Mouse (Mus musculus) ovary, postnatal 36 days (tissue): ENCODE measurements around the gene Cnp.

Source experiments
- DNase-seq: peaks from one replicate; pipeline ENCODE4 v3.0.0; 2022; ENCODE audit warnings: low spot score, mixed read lengths

The Cnp gene

GRCm38 (mm10) chr11:100622714-100623113 lies 48.0 kb downstream of the Cnp start:
- peak; percentile 94 for DNase-seq

GRCm38 (mm10) chr11:100623867-100624266 lies 49.2 kb downstream of the Cnp start:
- DNase-seq: no peak

GRCm38 (mm10) chr11:100625754-100626700 lies 51.3 kb downstream of the Cnp start:
- no peak for DNase-seq

- DNase-seq: peak; percentile 71
These were observed 52.0 kb downstream of the Cnp start for GRCm38 (mm10) chr11:100626701-100627195.

GRCm38 (mm10) chr11:100628056-100628455 lies 53.4 kb downstream of the Cnp start:
- no peak for DNase-seq

- no peak for DNase-seq
These were observed 54.2 kb downstream of the Cnp start for GRCm38 (mm10) chr11:100628862-100629352.

- DNase-seq: no peak
These were observed 59.8 kb downstream of the Cnp start for GRCm38 (mm10) chr11:100634530-100634929.

GRCm38 (mm10) chr11:100640159-100640906 lies 65.6 kb downstream of the Cnp start:
- DNase-seq: no peak
